Mouse (Mus musculus) heart, embryonic 15.5 days (tissue): ENCODE data around the gene Eml4. TPM values are rescaled to one million over a fixed set of nuclear protein-coding genes. Genes with fewer than 3 reads are reported as not detected.
A peak's percentile ranks its signal among the peaks of the same experiment; 100 is the strongest.

Source experiments
- ATAC-seq: fragments of 200-750 bp; cut with Nextera tagmentation; replicated peaks from 2 replicates; pipeline ENCODE4 v1.8.0; 2017; ENCODE audit warnings: low read depth, moderate TSS enrichment; ENCODE audit not compliant: insufficient number of reproducible peaks, insufficient read depth, low FRiP score
- H3K27ac ChIP-seq: fragments of 300-500 bp; sonication (generic); 2 replicates; pipeline ENCODE4 v1.5.1; 2015; ENCODE audit warnings: mild to moderate bottlenecking, inconsistent platforms
- H3K27me3 ChIP-seq: fragments of 300-500 bp; sonication (generic); 2 replicates; pipeline ENCODE4 v1.6.1; 2015; ENCODE audit warnings: inconsistent platforms
- H3K36me3 ChIP-seq: fragments of 300-500 bp; sonication (generic); 2 replicates; pipeline ENCODE4 v1.6.1; 2015; ENCODE audit warnings: mild to moderate bottlenecking, inconsistent platforms
- H3K4me1 ChIP-seq: fragments of 300-500 bp; sonication (generic); replicated peaks from 2 replicates; pipeline ENCODE4 v1.6.1; 2015; ENCODE audit warnings: inconsistent platforms
- H3K4me2 ChIP-seq: fragments of 300-500 bp; sonication (generic); 2 replicates; pipeline ENCODE4 v1.6.1; 2015; ENCODE audit warnings: inconsistent platforms, mild to moderate bottlenecking, moderate library complexity
- H3K4me3 ChIP-seq: fragments of 300-500 bp; sonication (generic); 2 replicates; pipeline ENCODE4 v1.5.1; 2015; ENCODE audit warnings: mild to moderate bottlenecking, inconsistent platforms
- H3K9ac ChIP-seq: fragments of 300-500 bp; sonication (generic); 2 replicates; pipeline ENCODE4 v1.6.1; 2015; ENCODE audit warnings: mild to moderate bottlenecking, inconsistent platforms
- H3K9me3 ChIP-seq: fragments of 300-500 bp; sonication (generic); replicated peaks from 2 replicates; pipeline ENCODE4 v1.6.1; 2016; ENCODE audit warnings: inconsistent platforms
- WGBS: fragments of 180-500 bp; shearing (Covaris S2); methylation state at CpG from one replicate; pipeline ENCODE4 v1.1.7; 2015; ENCODE audit warnings: mixed read lengths; 5-methylcytosine and 5-hydroxymethylcytosine counted together
- polyA plus RNA-seq: library from polyadenylated mRNA; unstranded; fragments of >200 nt; fragmentation: Nextera tagmentation; extraction: Ambion mirVana; gene quantifications from 2 replicates; pipeline ENCODE4 v1.2.1, GENCODE M21; 2015

The Eml4 gene
- 11.0 and 16.3 TPM in 2 replicates for polyA plus RNA-seq

GRCm38 (mm10) chr17:83350379-83351091 is at the start of gene Eml4:
Eml4 (plus strand) TSS chr17:83350931.
- Histone ChIP-seq H3K9ac (peak within 1 kb of the TSS; percentile 93), H3K4me1 (peaks cover 27% of the 10 kb centered on the region), H3K36me3 (no peaks in the 10 kb centered on the region), H3K9me3 (no peaks in the 10 kb centered on the region), H3K27me3 (no peaks in the 10 kb centered on the region), H3K4me2 (peak within 1 kb of the TSS; percentile 81), H3K27ac (peak within 1 kb of the TSS; percentile 88), H3K4me3 (peak within 1 kb of the TSS; percentile 90)
- 2% methylated on average over 51 of the region's 62 CpGs for WGBS
- peak; percentile 96 for ATAC-seq

GRCm38 (mm10) chr17:83301433-83301832 is 49.3 kb upstream of the Eml4 start:
- H3K36me3 ChIP-seq = no peaks in the 10 kb centered on the region
- no peaks in the 10 kb centered on the region for H3K27me3 ChIP-seq
- no peak for ATAC-seq
- H3K9me3 ChIP-seq = no peaks in the 10 kb centered on the region
- H3K4me2 ChIP-seq = no peak overlapping the region
- WGBS = 49% methylated on average over 5 of the region's 5 CpGs
- H3K4me3 ChIP-seq = no peak overlapping the region
- no peaks in the 10 kb centered on the region for H3K4me1 ChIP-seq
- no peak overlapping the region for H3K27ac ChIP-seq
- H3K9ac ChIP-seq = no peak overlapping the region

GRCm38 (mm10) chr17:83304089-83304822 is 46.5 kb upstream of the Eml4 start:
- no peaks in the 10 kb centered on the region for H3K27me3 ChIP-seq
- no peak overlapping the region for H3K4me3 ChIP-seq
- WGBS = 68% methylated on average over 7 of the region's 7 CpGs
- no peak overlapping the region for H3K27ac ChIP-seq
- peaks cover 9% of the 10 kb centered on the region for H3K4me1 ChIP-seq
- no peaks in the 10 kb centered on the region for H3K9me3 ChIP-seq
- no peak overlapping the region for H3K4me2 ChIP-seq
- no peak overlapping the region for H3K9ac ChIP-seq
- H3K36me3 ChIP-seq = no peaks in the 10 kb centered on the region
- ATAC-seq = no peak

DNA sequence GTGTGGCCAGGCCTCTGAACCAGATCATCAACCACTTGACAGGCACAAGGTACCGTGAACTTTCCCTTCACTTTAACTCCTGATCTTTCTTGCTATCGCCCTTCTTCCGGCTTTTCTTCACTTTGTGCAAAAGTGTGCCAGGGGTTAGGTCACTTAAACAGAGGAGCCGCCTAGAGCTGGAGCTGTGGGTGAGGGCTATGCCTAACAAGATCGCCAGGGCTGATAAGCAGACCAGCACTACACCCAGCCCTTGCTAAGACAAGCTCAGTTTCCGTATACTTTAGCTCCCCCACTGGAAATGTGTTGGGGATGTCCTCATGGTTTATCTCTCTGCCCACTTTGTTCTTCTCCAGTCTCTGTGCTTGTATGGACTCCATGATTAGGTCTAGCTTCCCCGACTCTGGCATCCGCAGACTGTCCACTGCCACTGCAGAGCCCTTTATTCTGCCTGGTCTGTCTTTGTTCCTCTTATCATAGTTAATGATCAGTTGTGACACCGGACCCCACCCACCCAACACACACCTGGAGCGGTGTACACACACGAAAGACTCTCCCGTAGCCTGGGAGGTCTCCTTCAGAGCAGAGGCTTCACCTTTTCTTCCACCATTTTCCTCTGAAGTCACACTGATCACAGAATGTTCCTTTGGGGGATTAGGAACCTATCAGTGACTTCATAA is 43.6 kb upstream of the Eml4 start:
- Histone ChIP-seq H3K4me2 (no peak overlapping the region), H3K36me3 (no peaks in the 10 kb centered on the region), H3K27ac (no peak overlapping the region), H3K4me1 (peaks cover 19% of the 10 kb centered on the region), H3K27me3 (no peaks in the 10 kb centered on the region), H3K9me3 (no peaks in the 10 kb centered on the region), H3K9ac (no peak overlapping the region), H3K4me3 (no peak overlapping the region)
- WGBS = 68% methylated on average over 12 of the region's 12 CpGs
- ATAC-seq = no peak

GRCm38 (mm10) chr17:83307641-83308296 is 43.0 kb upstream of the Eml4 start:
- no peak for ATAC-seq
- 79% methylated on average over 11 of the region's 11 CpGs for WGBS
- no peak overlapping the region for H3K9ac ChIP-seq
- H3K4me2 ChIP-seq = no peak overlapping the region
- no peaks in the 10 kb centered on the region for H3K36me3 ChIP-seq
- H3K27me3 ChIP-seq = no peaks in the 10 kb centered on the region
- H3K9me3 ChIP-seq = no peaks in the 10 kb centered on the region
- H3K4me1 ChIP-seq = peaks cover 26% of the 10 kb centered on the region
- no peak overlapping the region for H3K27ac ChIP-seq
- H3K4me3 ChIP-seq = no peak overlapping the region

DNA sequence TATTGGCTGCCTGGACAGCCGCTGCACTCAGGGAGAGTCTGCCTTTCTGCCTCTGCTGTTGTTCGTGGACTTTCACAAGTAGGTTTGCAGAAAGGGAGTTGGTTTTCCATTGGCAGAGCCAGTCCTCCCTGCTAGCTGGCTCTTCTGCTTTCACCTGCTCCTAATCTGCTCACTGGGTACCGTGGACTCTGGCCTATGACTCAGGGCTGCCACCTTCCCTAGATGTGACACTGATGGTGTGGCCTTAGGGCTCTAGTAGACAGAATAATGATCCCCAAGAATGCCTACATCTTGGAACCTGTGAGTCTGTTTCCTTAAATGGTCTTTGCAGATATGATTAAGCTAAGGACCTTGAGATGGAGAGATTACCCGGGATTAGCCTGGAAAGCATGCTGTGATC is 42.3 kb upstream of the Eml4 start:
- H3K27ac ChIP-seq = no peak overlapping the region
- H3K4me2 ChIP-seq = no peak overlapping the region
- WGBS = 51% methylated on average over 4 of the region's 4 CpGs
- H3K27me3 ChIP-seq = no peaks in the 10 kb centered on the region
- H3K36me3 ChIP-seq = no peaks in the 10 kb centered on the region
- H3K4me3 ChIP-seq = no peak overlapping the region
- no peak overlapping the region for H3K9ac ChIP-seq
- no peak for ATAC-seq
- peaks cover 31% of the 10 kb centered on the region for H3K4me1 ChIP-seq
- H3K9me3 ChIP-seq = no peaks in the 10 kb centered on the region

- Histone ChIP-seq H3K27me3 (no peaks in the 10 kb centered on the region), H3K9me3 (no peaks in the 10 kb centered on the region), H3K4me3 (no peak overlapping the region), H3K4me2 (no peak overlapping the region), H3K27ac (no peak overlapping the region), H3K9ac (no peak overlapping the region), H3K4me1 (peaks cover 32% of the 10 kb centered on the region), H3K36me3 (no peaks in the 10 kb centered on the region)
- ATAC-seq = no peak
- WGBS = 14% methylated on average over 1 of the region's 1 CpGs
Measured at GRCm38 (mm10) chr17:83309243-83309642, 41.5 kb upstream of the Eml4 start.

- Histone ChIP-seq H3K4me1 (peaks cover 41% of the 10 kb centered on the region), H3K4me2 (0 out of 2 replicates have a peak overlapping the region, but pooled peaks have one; percentile 56), H3K4me3 (no peak overlapping the region), H3K36me3 (no peaks in the 10 kb centered on the region), H3K9ac (no peak overlapping the region), H3K27me3 (no peaks in the 10 kb centered on the region), H3K9me3 (no peaks in the 10 kb centered on the region), H3K27ac (no peak overlapping the region; the same call in 1 of the 2 replicates)
- 66% methylated on average over 5 of the region's 5 CpGs for WGBS
- ATAC-seq = no peak
Measured at GRCm38 (mm10) chr17:83311806-83312205, 38.9 kb upstream of the Eml4 start.

DNA sequence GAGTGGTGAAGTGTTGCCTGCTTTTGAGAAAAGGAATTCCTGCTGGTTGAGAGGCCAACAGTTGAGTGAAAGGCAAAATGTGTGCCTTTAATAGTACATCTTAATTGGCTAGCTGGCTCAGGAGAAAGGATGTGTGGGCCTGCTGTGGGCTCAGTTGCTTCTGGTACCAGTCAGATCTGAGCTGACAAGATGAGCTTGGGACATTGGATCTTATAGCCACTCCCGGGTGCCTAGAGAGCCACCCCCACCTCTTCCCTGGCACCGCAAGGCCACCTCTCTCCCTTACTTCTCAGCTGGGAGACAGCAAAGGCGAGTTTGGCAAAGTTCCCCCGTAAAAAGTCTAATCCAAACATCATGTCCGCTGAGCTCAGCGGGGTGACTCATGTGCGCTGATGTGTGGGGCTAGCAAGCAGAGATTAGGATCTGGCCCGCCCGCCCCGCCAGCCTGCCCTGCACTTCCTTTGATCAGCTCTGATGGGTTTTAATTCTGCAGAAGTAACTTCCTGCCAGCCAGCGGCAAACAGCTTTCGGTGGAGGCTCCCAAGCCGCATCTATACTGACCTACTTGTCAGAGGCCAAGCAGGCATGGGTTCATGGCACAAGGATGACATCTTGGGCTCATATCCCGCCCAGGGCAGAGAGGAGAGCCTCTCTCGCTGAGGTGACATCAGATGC is 38.4 kb upstream of the Eml4 start:
- H3K36me3 ChIP-seq = no peaks in the 10 kb centered on the region
- 0 out of 2 replicates have a peak, but pooled peaks have one; percentile 47 for ATAC-seq
- H3K4me1 ChIP-seq = peaks cover 41% of the 10 kb centered on the region
- H3K4me3 ChIP-seq = peak overlapping the region; percentile 18; the same call in 1 of the 2 replicates
- no peaks in the 10 kb centered on the region for H3K27me3 ChIP-seq
- H3K4me2 ChIP-seq = peak overlapping the region; percentile 56
- H3K9ac ChIP-seq = peak overlapping the region; percentile 15; the same call in 1 of the 2 replicates
- H3K27ac ChIP-seq = peak overlapping the region; percentile 71
- WGBS = 8% methylated on average over 15 of the region's 15 CpGs
- no peaks in the 10 kb centered on the region for H3K9me3 ChIP-seq

DNA sequence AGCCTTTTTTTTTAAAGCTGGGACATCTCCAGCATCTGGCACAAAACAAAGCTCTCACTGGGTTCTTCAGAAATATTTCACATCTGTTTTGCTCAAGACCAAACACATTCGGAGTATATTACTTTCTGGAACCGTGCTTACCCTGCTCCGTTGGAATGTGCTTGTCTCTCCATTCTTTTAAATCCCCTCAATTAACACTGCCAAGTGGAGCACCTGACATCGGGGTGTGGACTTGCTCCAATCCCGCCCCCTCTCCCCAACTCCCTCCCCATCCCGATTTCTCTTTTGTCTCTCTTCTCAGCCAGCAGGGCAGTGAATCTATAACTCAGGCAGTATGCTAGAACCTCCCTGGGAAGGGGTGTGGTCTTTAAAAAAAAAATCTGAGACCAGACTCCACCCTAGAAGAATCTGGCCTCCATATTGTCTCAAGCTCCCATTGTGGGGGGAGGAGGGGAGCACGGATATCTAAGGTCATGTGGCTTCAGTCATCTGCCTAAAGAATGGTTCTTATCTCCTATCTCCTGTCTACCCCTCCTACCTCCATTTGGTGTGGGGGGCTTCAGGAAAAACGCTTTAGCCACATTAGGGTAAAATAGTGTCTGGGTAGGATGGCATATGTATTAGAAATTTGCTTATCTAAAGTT is 37.6 kb upstream of the Eml4 start:
- no peaks in the 10 kb centered on the region for H3K9me3 ChIP-seq
- no peak for ATAC-seq
- H3K27me3 ChIP-seq = no peaks in the 10 kb centered on the region
- peaks cover 45% of the 10 kb centered on the region for H3K4me1 ChIP-seq
- H3K36me3 ChIP-seq = no peaks in the 10 kb centered on the region
- no peak overlapping the region for H3K9ac ChIP-seq
- H3K4me3 ChIP-seq = no peak overlapping the region
- 0 out of 2 replicates have a peak overlapping the region, but pooled peaks have one; percentile 56 for H3K4me2 ChIP-seq
- 28% methylated on average over 8 of the region's 8 CpGs for WGBS
- 0 out of 2 replicates have a peak overlapping the region, but pooled peaks have one; percentile 22 for H3K27ac ChIP-seq
